Mouse (Mus musculus): ENCODE data around the gene Abcb5. TPM values are rescaled to one million over a fixed set of nuclear protein-coding genes. Genes with fewer than 3 reads are reported as not detected.

The Abcb5 gene
- total and polyA plus RNA-seq, 3 experiments, result not detected

- H3K79me2 ChIP-seq (replicated peaks; ENCODE audit: control insufficient read depth, extremely low read depth, insufficient read depth, poor library complexity, severe bottlenecking), result no peaks in the 10 kb centered on the region
- dilution Hi-C loops (cut with MboI; ENCODE audit: extremely low pct_ligation_motif_present, extremely low pct_unique_long_range_greater_than_20kb, low sequenced_read_pairs), result no loop called here
- H3K9ac ChIP-seq (ENCODE audit: insufficient read depth, low read depth), result no peak overlapping the region
- no peaks in the 10 kb centered on the region for H3K9me3 ChIP-seq (replicated peaks; ENCODE audit: low read length)
- in situ Hi-C loops (cut with MboI; ENCODE audit: low pct_ligation_motif_present, low pct_unique_long_range_greater_than_20kb, low sequenced_read_pairs), result no loop called here
- no peak overlapping the region for H3K27ac ChIP-seq (ENCODE audit: insufficient read depth, low read depth)
- TF ChIP-seq IRF4 (IDR thresholded peaks at IDR 0.05; ENCODE audit: low read depth, low read length) (no peak), KAT2A (IDR thresholded peaks at IDR 0.05; ENCODE audit: insufficient replicate concordance, low read length) (no peak), GABPA (IDR thresholded peaks at IDR 0.05; ENCODE audit: insufficient replicate concordance, low read depth, low read length) (no peak), RAD21 (IDR thresholded peaks at IDR 0.05; ENCODE audit: low read depth, low read length) (peak; percentile 70), TCF12 (IDR thresholded peaks at IDR 0.05; ENCODE audit: low read depth, low read length) (no peak), JUND (conservative IDR thresholded peaks at IDR 0.05; ENCODE audit: low read depth, low read length) (no peak), USF1 (IDR thresholded peaks at IDR 0.05; ENCODE audit: low read depth, low read length) (no peak), MAFK (IDR thresholded peaks at IDR 0.05; ENCODE audit: insufficient replicate concordance, low read length) (no peak), SMC3 (IDR thresholded peaks at IDR 0.05; ENCODE audit: low read depth, low read length) (peak; percentile 51), NELFE (IDR thresholded peaks at IDR 0.05; ENCODE audit: low read depth, low read length) (no peak), E2F4 (IDR thresholded peaks at IDR 0.05; ENCODE audit: insufficient replicate concordance, low read depth, low read length) (no peak), BHLHE40 (IDR thresholded peaks at IDR 0.05; ENCODE audit: low read depth, low read length) (no peak), CHD1 (IDR thresholded peaks at IDR 0.05; ENCODE audit: low read depth, low read length) (no peak), ZC3H11A (IDR thresholded peaks at IDR 0.05; ENCODE audit: low read depth, low read length) (no peak), PAX5 (IDR thresholded peaks at IDR 0.05; ENCODE audit: low read length) (no peak), HCFC1 (IDR thresholded peaks at IDR 0.05; ENCODE audit: low read depth, low read length) (no peak), EP300 (IDR thresholded peaks at IDR 0.05; ENCODE audit: low read length) (no peak), CHD2 (IDR thresholded peaks at IDR 0.05; ENCODE audit: low read length) (no peak), JUN (IDR thresholded peaks at IDR 0.05; ENCODE audit: insufficient read depth, low read depth, low read length) (no peak), MYC (IDR thresholded peaks at IDR 0.05; ENCODE audit: low read depth, low read length) (no peak), MAZ (IDR thresholded peaks at IDR 0.05; ENCODE audit: low read depth, low read length) (no peak), ZMIZ1 (IDR thresholded peaks at IDR 0.05; ENCODE audit: low read depth, low read length) (no peak), ZNF384 (IDR thresholded peaks at IDR 0.05; ENCODE audit: low read depth, low read length) (peak; percentile 58), CTCF (conservative IDR thresholded peaks at IDR 0.05 in 1 of 2, IDR thresholded peaks at IDR 0.05 in 1 of 2; ENCODE audit: low read depth in 2 of 2, low read length in 2 of 2) (peak in 1 of 2 experiments; percentile 63; a peak in 2 of 4 replicates), POLR2A (IDR thresholded peaks at IDR 0.05; ENCODE audit: low read depth, low read length) (no peak)
- no peaks in the 10 kb centered on the region for H3K27me3 ChIP-seq (replicated peaks)
- DNase-seq (ENCODE audit: extremely low read depth), result peak; percentile 30
- H3K4me2 ChIP-seq (ENCODE audit: insufficient read depth, low read depth, poor library complexity, severe bottlenecking), result no peak overlapping the region
- no peaks in the 10 kb centered on the region for H3K36me3 ChIP-seq (replicated peaks in 1 of 2; ENCODE audit: control insufficient read depth in 1 of 2, insufficient read depth in 1 of 2, low read length in 1 of 2)
- H3K4me1 ChIP-seq (ENCODE audit: control insufficient read depth in 1 of 2, insufficient read depth in 2 of 2), result peaks cover 0 to 6% of the 10 kb centered on the region in 2 experiments; a peak in 2 of 4 replicates
- no peak overlapping the region for H3K4me3 ChIP-seq (replicated peaks in 1 of 3; ENCODE audit: low read depth in 2 of 3, low read length in 2 of 3, poor library complexity in 1 of 3)
Measured at GRCm38 (mm10) chr12:118994328-118995166, 28.3 kb upstream of the Abcb5 start.
